Mouse (Mus musculus) midbrain, embryonic 13.5 days (tissue): ENCODE measurements around the gene Epha4. TPM values are rescaled to one million over a fixed set of nuclear protein-coding genes. Genes with fewer than 3 reads are reported as not detected.

Experiments
- ATAC-seq: fragments of 200-750 bp; cut with Nextera tagmentation; 2 replicates; pipeline ENCODE4 v1.8.0; 2017; ENCODE audit warnings: mild to moderate bottlenecking, moderate TSS enrichment, moderate library complexity
- H3K27ac ChIP-seq: fragments of 300-500 bp; sonication (generic); 2 replicates; pipeline ENCODE4 v1.5.1; 2015; ENCODE audit warnings: inconsistent platforms, mild to moderate bottlenecking, moderate library complexity
- H3K27me3 ChIP-seq: fragments of 300-500 bp; sonication (generic); 2 replicates; pipeline ENCODE4 v1.6.1; 2015; ENCODE audit warnings: mild to moderate bottlenecking, inconsistent platforms
- H3K36me3 ChIP-seq: fragments of 300-500 bp; sonication (generic); 2 replicates; pipeline ENCODE4 v1.6.1; 2015; ENCODE audit warnings: mild to moderate bottlenecking, inconsistent platforms
- H3K4me1 ChIP-seq: fragments of 300-500 bp; sonication (generic); replicated peaks from 2 replicates; pipeline ENCODE4 v1.6.1; 2015; ENCODE audit warnings: inconsistent platforms
- H3K4me2 ChIP-seq: fragments of 300-500 bp; sonication (generic); replicated peaks from 2 replicates; pipeline ENCODE4 v1.6.1; 2015; ENCODE audit warnings: moderate library complexity, mild to moderate bottlenecking, inconsistent platforms
- H3K4me3 ChIP-seq: fragments of 300-500 bp; sonication (generic); replicated peaks from 2 replicates; pipeline ENCODE4 v1.5.1; 2015; ENCODE audit warnings: mild to moderate bottlenecking, inconsistent platforms
- H3K9ac ChIP-seq: fragments of 300-500 bp; sonication (generic); replicated peaks from 2 replicates; pipeline ENCODE4 v1.6.1; 2015; ENCODE audit warnings: mild to moderate bottlenecking, inconsistent platforms
- H3K9me3 ChIP-seq: fragments of 300-500 bp; sonication (generic); 2 replicates; pipeline ENCODE4 v1.6.1; 2016; ENCODE audit warnings: mild to moderate bottlenecking, inconsistent platforms
- WGBS: fragments of 180-500 bp; shearing (Covaris S2); methylation state at CpG from one replicate; pipeline ENCODE4 v1.1.7; 2015; 5-methylcytosine and 5-hydroxymethylcytosine counted together
- polyA plus RNA-seq: library from polyadenylated mRNA; unstranded; fragments of >200 nt; fragmentation: Nextera tagmentation; extraction: Ambion mirVana; gene quantifications from 2 replicates; pipeline ENCODE4 v1.2.1, GENCODE M21; 2015

The Epha4 gene
- polyA plus RNA-seq = 36.5 and 37.5 TPM in 2 replicates

DNA sequence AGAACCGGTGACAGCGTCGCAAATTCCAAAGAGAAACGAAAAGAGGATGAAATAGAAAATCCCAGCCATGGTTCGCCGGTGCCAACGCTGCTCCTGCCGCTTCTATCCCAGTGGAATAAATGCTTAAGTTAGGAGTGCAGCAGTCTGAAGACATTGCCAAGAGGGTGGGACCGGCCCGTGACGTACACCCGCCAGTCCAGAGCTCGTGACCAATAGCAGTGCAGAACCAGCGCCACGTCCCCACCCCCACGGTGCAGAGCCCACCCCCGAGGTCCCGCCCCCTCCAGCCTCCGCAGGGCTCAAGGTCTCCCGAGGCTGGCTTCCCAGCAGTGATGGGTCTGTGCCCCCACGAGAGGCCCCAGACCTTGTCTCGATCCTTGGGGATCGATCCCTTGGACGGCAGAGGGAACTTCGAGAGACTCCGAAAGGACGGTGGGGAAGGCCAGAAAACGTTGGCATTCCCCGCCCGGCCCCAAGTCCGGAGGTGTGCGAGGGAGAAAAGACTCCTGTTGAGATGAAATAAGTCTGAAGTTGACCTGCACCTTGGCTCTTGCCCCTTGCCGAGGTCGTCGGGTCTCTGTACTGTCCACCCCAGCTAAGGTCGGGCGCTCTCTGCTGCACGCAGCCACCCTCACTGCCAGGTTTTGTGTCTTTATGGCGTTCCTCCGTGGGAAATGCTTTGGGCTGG is at the start of gene Epha4:
Epha4 (minus strand) TSS at position 126 of the 688 bp plus-strand sequence.
- Histone ChIP-seq H3K4me3 (peak within 1 kb of the TSS; percentile 73), H3K9ac (peak within 1 kb of the TSS; percentile 84), H3K27me3 (0 out of 2 replicates have a peak, but pooled peaks cover 1% of the 10 kb centered on the region), H3K27ac (peak within 1 kb of the TSS; percentile 90), H3K36me3 (no peaks in the 10 kb centered on the region; the same call in 1 of the 2 replicates), H3K4me1 (peaks cover 49% of the 10 kb centered on the region), H3K9me3 (no peaks in the 10 kb centered on the region), H3K4me2 (peak within 1 kb of the TSS; percentile 92)
- WGBS = under 1% methylated on average over 40 of the region's 40 CpGs
- ATAC-seq = peak; percentile 92

GRCm38 (mm10) chr1:77556199-77556598 is 41.3 kb upstream of the Epha4 start:
- Histone ChIP-seq H3K27me3 (no peaks in the 10 kb centered on the region), H3K27ac (no peak overlapping the region), H3K4me2 (no peak overlapping the region), H3K9ac (no peak overlapping the region), H3K9me3 (no peaks in the 10 kb centered on the region), H3K4me1 (peaks cover 20% of the 10 kb centered on the region), H3K36me3 (no peaks in the 10 kb centered on the region), H3K4me3 (no peak overlapping the region)
- 0 out of 2 replicates have a peak, but pooled peaks have one; percentile 11 for ATAC-seq
- WGBS = 36% methylated on average over 3 of the region's 3 CpGs

- H3K27me3 ChIP-seq = no peaks in the 10 kb centered on the region
- no peaks in the 10 kb centered on the region for H3K36me3 ChIP-seq
- H3K9me3 ChIP-seq = no peaks in the 10 kb centered on the region
- H3K9ac ChIP-seq = no peak overlapping the region
- peak overlapping the region; percentile 3; the same call in 1 of the 2 replicates for H3K27ac ChIP-seq
- H3K4me1 ChIP-seq = peaks cover 35% of the 10 kb centered on the region
- H3K4me3 ChIP-seq = no peak overlapping the region
- WGBS = 66% methylated on average over 7 of the region's 7 CpGs
- H3K4me2 ChIP-seq = no peak overlapping the region
- ATAC-seq = peak; percentile 56
These were observed 37.0 kb upstream of the Epha4 start for GRCm38 (mm10) chr1:77551927-77552326.

GRCm38 (mm10) chr1:77545722-77546121 is 30.8 kb upstream of the Epha4 start:
- H3K9ac ChIP-seq = no peak overlapping the region
- no peaks in the 10 kb centered on the region for H3K9me3 ChIP-seq
- H3K4me2 ChIP-seq = no peak overlapping the region
- ATAC-seq = peak; percentile 96
- peaks cover 52% of the 10 kb centered on the region for H3K4me1 ChIP-seq
- H3K27me3 ChIP-seq = no peaks in the 10 kb centered on the region
- WGBS = 11% methylated on average over 6 of the region's 6 CpGs
- no peaks in the 10 kb centered on the region for H3K36me3 ChIP-seq
- H3K27ac ChIP-seq = peak overlapping the region; percentile 51
- H3K4me3 ChIP-seq = no peak overlapping the region

- H3K9ac ChIP-seq = no peak overlapping the region
- H3K4me1 ChIP-seq = peaks cover 55% of the 10 kb centered on the region
- WGBS = 83% methylated on average over 1 of the region's 1 CpGs
- H3K4me3 ChIP-seq = no peak overlapping the region
- H3K4me2 ChIP-seq = no peak overlapping the region
- no peaks in the 10 kb centered on the region for H3K9me3 ChIP-seq
- no peaks in the 10 kb centered on the region for H3K27me3 ChIP-seq
- H3K36me3 ChIP-seq = no peaks in the 10 kb centered on the region
- no peak for ATAC-seq
- H3K27ac ChIP-seq = no peak overlapping the region
These were observed 30.1 kb upstream of the Epha4 start for GRCm38 (mm10) chr1:77545035-77545434.

GRCm38 (mm10) chr1:77544279-77544678 is 29.4 kb upstream of the Epha4 start:
- Histone ChIP-seq H3K4me2 (no peak overlapping the region), H3K4me3 (no peak overlapping the region), H3K9me3 (no peaks in the 10 kb centered on the region), H3K36me3 (no peaks in the 10 kb centered on the region), H3K9ac (no peak overlapping the region), H3K27me3 (no peaks in the 10 kb centered on the region), H3K4me1 (peaks cover 61% of the 10 kb centered on the region), H3K27ac (peak overlapping the region; percentile 30; the same call in 1 of the 2 replicates)
- peak; percentile 62 for ATAC-seq
- WGBS = 29% methylated on average over 3 of the region's 3 CpGs

GRCm38 (mm10) chr1:77539945-77540344 is 25.1 kb upstream of the Epha4 start:
- Histone ChIP-seq H3K36me3 (no peaks in the 10 kb centered on the region), H3K4me1 (peaks cover 27% of the 10 kb centered on the region), H3K27me3 (0 out of 2 replicates have a peak, but pooled peaks cover 3% of the 10 kb centered on the region), H3K4me2 (no peak overlapping the region), H3K27ac (no peak overlapping the region), H3K9me3 (no peaks in the 10 kb centered on the region), H3K4me3 (no peak overlapping the region), H3K9ac (no peak overlapping the region)
- 73% methylated on average over 12 of the region's 12 CpGs for WGBS
- ATAC-seq = no peak

- H3K9ac ChIP-seq = no peak overlapping the region
- H3K36me3 ChIP-seq = no peaks in the 10 kb centered on the region
- WGBS = 57% methylated on average over 2 of the region's 2 CpGs
- no peak overlapping the region for H3K27ac ChIP-seq
- peaks cover 16% of the 10 kb centered on the region for H3K4me1 ChIP-seq
- H3K9me3 ChIP-seq = no peaks in the 10 kb centered on the region
- no peak for ATAC-seq
- no peak overlapping the region for H3K4me2 ChIP-seq
- 0 out of 2 replicates have a peak, but pooled peaks cover 3% of the 10 kb centered on the region for H3K27me3 ChIP-seq
- no peak overlapping the region for H3K4me3 ChIP-seq
These were observed 23.7 kb upstream of the Epha4 start for GRCm38 (mm10) chr1:77538559-77538958.

DNA sequence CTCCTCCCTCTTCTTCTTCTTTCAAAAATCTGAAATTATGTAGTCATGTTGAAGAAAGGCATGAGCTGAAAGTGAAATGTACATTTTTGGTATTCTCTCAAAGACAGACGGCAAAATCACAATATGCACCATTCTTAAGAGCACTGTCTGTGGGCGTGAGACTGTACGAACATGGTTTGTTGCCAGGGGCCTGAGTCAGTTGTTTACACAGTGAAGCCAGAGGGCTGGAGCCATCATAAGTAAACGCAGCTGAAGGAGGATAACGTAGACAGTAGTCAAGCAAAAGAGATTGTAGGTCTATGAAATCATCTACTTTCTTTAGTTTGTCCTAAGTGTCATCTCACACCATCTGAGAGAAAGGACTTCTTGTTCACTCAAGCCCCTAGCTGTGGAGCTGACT is 21.0 kb upstream of the Epha4 start:
- no peak overlapping the region for H3K4me3 ChIP-seq
- ATAC-seq = no peak
- 86% methylated on average over 5 of the region's 5 CpGs for WGBS
- H3K4me1 ChIP-seq = peaks cover 20% of the 10 kb centered on the region
- no peaks in the 10 kb centered on the region for H3K36me3 ChIP-seq
- no peaks in the 10 kb centered on the region for H3K9me3 ChIP-seq
- H3K4me2 ChIP-seq = no peak overlapping the region
- H3K27ac ChIP-seq = no peak overlapping the region
- H3K27me3 ChIP-seq = 0 out of 2 replicates have a peak, but pooled peaks cover 3% of the 10 kb centered on the region
- H3K9ac ChIP-seq = no peak overlapping the region

DNA sequence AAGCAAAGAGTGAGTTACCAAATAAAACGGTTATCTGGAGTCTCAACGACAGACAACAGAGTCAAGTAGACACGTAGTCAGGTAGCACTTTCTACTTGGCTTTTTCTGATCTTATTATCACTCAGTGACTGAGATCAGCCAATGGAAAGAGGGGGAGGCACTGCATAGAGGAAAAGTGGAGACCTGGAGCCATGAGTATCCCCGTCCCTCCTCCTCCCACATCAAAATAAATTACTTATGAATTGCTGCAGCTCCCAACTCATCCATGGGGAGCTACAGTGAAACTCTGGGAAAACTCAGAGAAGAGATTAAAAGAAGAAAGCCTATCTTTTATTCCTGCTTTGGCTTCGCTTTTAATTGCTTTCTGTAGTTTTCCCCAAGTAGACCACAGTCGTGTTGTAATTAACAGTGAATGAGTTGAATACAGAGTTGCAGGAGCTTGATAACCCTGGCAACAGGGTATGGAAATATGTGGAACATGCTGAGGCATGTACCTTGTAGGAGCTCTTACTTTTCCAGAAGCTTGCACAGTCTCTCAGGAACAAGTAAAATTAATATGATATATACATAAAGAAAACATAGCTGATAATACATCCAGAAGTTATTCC is 17.8 kb upstream of the Epha4 start:
- H3K27ac ChIP-seq = no peak overlapping the region
- 40% methylated on average over 6 of the region's 6 CpGs for WGBS
- no peaks in the 10 kb centered on the region for H3K36me3 ChIP-seq
- 0 out of 2 replicates have a peak, but pooled peaks cover 3% of the 10 kb centered on the region for H3K27me3 ChIP-seq
- no peak overlapping the region for H3K9ac ChIP-seq
- H3K9me3 ChIP-seq = no peaks in the 10 kb centered on the region
- H3K4me3 ChIP-seq = no peak overlapping the region
- no peak for ATAC-seq
- no peak overlapping the region for H3K4me2 ChIP-seq
- H3K4me1 ChIP-seq = peaks cover 11% of the 10 kb centered on the region

- peak overlapping the region; percentile 14; the same call in 1 of the 2 replicates for H3K27ac ChIP-seq
- no peak overlapping the region for H3K4me3 ChIP-seq
- H3K9me3 ChIP-seq = no peaks in the 10 kb centered on the region
- 48% methylated on average over 5 of the region's 5 CpGs for WGBS
- no peak overlapping the region for H3K9ac ChIP-seq
- 0 out of 2 replicates have a peak, but pooled peaks cover 3% of the 10 kb centered on the region for H3K27me3 ChIP-seq
- no peak overlapping the region for H3K4me2 ChIP-seq
- ATAC-seq = peak; percentile 84
- peaks cover 11% of the 10 kb centered on the region for H3K4me1 ChIP-seq
- no peaks in the 10 kb centered on the region for H3K36me3 ChIP-seq
These were observed 17.2 kb upstream of the Epha4 start for GRCm38 (mm10) chr1:77531934-77532575.

GRCm38 (mm10) chr1:77525082-77525481 is 10.2 kb upstream of the Epha4 start:
- Histone ChIP-seq H3K36me3 (no peaks in the 10 kb centered on the region), H3K9me3 (no peaks in the 10 kb centered on the region), H3K4me3 (no peak overlapping the region), H3K9ac (no peak overlapping the region), H3K27me3 (no peaks in the 10 kb centered on the region; the same call in 1 of the 2 replicates), H3K4me2 (no peak overlapping the region), H3K4me1 (peaks cover 26% of the 10 kb centered on the region), H3K27ac (no peak overlapping the region)
- no peak for ATAC-seq
- 88% methylated on average over 8 of the region's 8 CpGs for WGBS
